ENCODE assay signal across 22 mouse cellular contexts in genomic region chrX:36672708-36673107, GRCm38 (mm10). TPM values are rescaled to one million over a fixed set of nuclear protein-coding genes. Genes with fewer than 3 reads are reported as not detected.
DNase-seq lines count a peak whose midpoint lies in the region; ATAC-seq lines count a peak whose summit lies in the region.
"Had no signal": no experiment of that assay in that cellular context is flagged by ENCODE, and none has a peak within 500 bp of the region (broad histone marks: within the 10 kb centered on the region; RNA-seq: fewer than 3 reads in every experiment).

No protein-coding gene starts in this region.

- ATAC-seq in kidney, embryonic 16.5 days (ENCODE audit: low FRiP score, low TSS enrichment) = peak; percentile 70; the same call in 1 of the 2 replicates
- no peak for ATAC-seq in monocyte, adult 5-6 weeks (replicated peaks; ENCODE audit: insufficient number of reproducible peaks, low FRiP score, low TSS enrichment, poor library complexity, severe bottlenecking)
- ATAC-seq: forebrain, embryonic 13.5 days; liver, postnatal 0 days had no signal

- no peaks in the 10 kb centered on the region for H3K9me3 ChIP-seq in kidney, embryonic 16.5 days (ENCODE audit: low read length)
- H3K9me3 ChIP-seq: embryonic facial prominence, embryonic 12.5 days; forebrain, embryonic 13.5 days had no signal

- WGBS in kidney, embryonic 16.5 days = 45% methylated on average over 2 of the region's 2 CpGs

- 0 out of 2 replicates have a peak overlapping the region, but pooled peaks have one; percentile 46 for H3K27ac ChIP-seq in kidney, embryonic 16.5 days (ENCODE audit: low read length)
- H3K27ac ChIP-seq: embryonic facial prominence, embryonic 12.5 days; forebrain, embryonic 13.5 days; left cerebral cortex, adult 2 months had no signal

- DNase-seq in adrenal gland, adult 2 months = peak; percentile 35
- DNase-seq in adrenal gland, adult 18-20 months (ENCODE audit: low spot score in 2 of 2) = no peak
- DNase-seq in lung, postnatal 10 days = peak; percentile 1
- DNase-seq in lung, adult 18-20 months = no peak
- DNase-seq in cerebellum, postnatal 4 days (ENCODE audit: low spot score in 2 of 2) = no peak
- no peak for DNase-seq in heart, postnatal 14 days
- DNase-seq: cerebellum, adult 9-10 months; heart, adult 18-20 months; heart, postnatal 4 days; layer of hippocampus, adult 9-11 months; left cerebral cortex, postnatal 4 days; liver, postnatal 0 days; lung, postnatal 4 days; thymus, postnatal 14 days had no signal

- H3K4me2 ChIP-seq in kidney, embryonic 16.5 days (replicated peaks; ENCODE audit: low read depth, low read length) = no peak overlapping the region
- H3K4me2 ChIP-seq: embryonic facial prominence, embryonic 12.5 days; forebrain, embryonic 13.5 days; midbrain, embryonic 11.5 days had no signal

- H3K27me3 ChIP-seq in kidney, embryonic 16.5 days (ENCODE audit: insufficient read depth, low read length) = no peaks in the 10 kb centered on the region
- H3K27me3 ChIP-seq: embryonic facial prominence, embryonic 12.5 days; forebrain, embryonic 13.5 days had no signal

- no peak overlapping the region for H3K4me3 ChIP-seq in kidney, embryonic 16.5 days (ENCODE audit: low read length)
- H3K4me3 ChIP-seq: embryonic facial prominence, embryonic 12.5 days; erythroblast, embryonic 14.5 days; forebrain, embryonic 13.5 days; left cerebral cortex, adult 2 months; myocyte had no signal

- H3K4me1 ChIP-seq in kidney, embryonic 16.5 days (ENCODE audit: insufficient read depth, low read length) = no peaks in the 10 kb centered on the region
- H3K4me1 ChIP-seq: embryonic facial prominence, embryonic 12.5 days; forebrain, embryonic 13.5 days had no signal

- intact Hi-C loops in heart, postnatal 14 days (cut with DNase I) = no loop called here

- H3K36me3 ChIP-seq in kidney, embryonic 16.5 days (ENCODE audit: insufficient read depth, low read length) = no peaks in the 10 kb centered on the region
- H3K36me3 ChIP-seq: embryonic facial prominence, embryonic 12.5 days had no signal

- H3K9ac ChIP-seq in kidney, embryonic 16.5 days (replicated peaks; ENCODE audit: low read length) = no peak overlapping the region
- H3K9ac ChIP-seq: embryonic facial prominence, embryonic 12.5 days; forebrain, embryonic 13.5 days; liver, postnatal 0 days had no signal

RNA-seq across cellular contexts. Expression of gene Akap17b, which starts 27.5 kb away (rescaled TPM):
- total RNA-seq in adrenal gland, adult 2 months (2021) = 1 to 10 TPM; 4.9 to 5.8 TPM
- polyA plus RNA-seq in adrenal gland, adult 2 months (2012; rRNA removed) = 0.76 and 0.92 TPM in 2 replicates
- total RNA-seq in adrenal gland, adult 18-20 months (2021) = 1 to 10 TPM; 2.9 to 5.4 TPM
- polyA plus RNA-seq in kidney, embryonic 16.5 days (2015; fragmentation: Nextera tagmentation; extraction: Ambion mirVana) = 3.3 and 3.4 TPM in 2 replicates
- 1 to 10 TPM; 1.9 to 2.2 TPM for total RNA-seq in heart, postnatal 14 days (2021)
- total RNA-seq in monocyte, adult 5-6 weeks (2017) = 2.5 to 5.0 TPM (median 2.8 TPM) in 3 replicates
- polyA plus RNA-seq: erythroblast, embryonic 14.5 days had no signal

Comparison
In these comparisons a context has a peak if more than half of its experiments do, and no peak if none do; other contexts are left out.
1. DNase-seq: peak in adrenal gland, adult 2 months (single experiment) and lung, postnatal 10 days (single experiment); none in adrenal gland, adult 18-20 months (0 of 2), lung, adult 18-20 months (0 of 2), cerebellum, postnatal 4 days (0 of 2) and heart, postnatal 14 days (0 of 2).